Mouse (Mus musculus) G1E-ER4 (cell line): ENCODE measurements around the gene Cnih1. TPM values are rescaled to one million over a fixed set of nuclear protein-coding genes. Genes with fewer than 3 reads are reported as not detected.

Source experiments
- GATA1 ChIP-seq: IDR thresholded peaks from one replicate; pipeline ENCODE4 v1.8.0; 2012; ENCODE audit warnings: low read length, inconsistent platforms
- polyA plus RNA-seq: library from polyadenylated mRNA; stranded (reverse); fragments of >175 nt; gene quantifications from 2 replicates; pipeline ENCODE4 v1.2.3, GENCODE M21; 2012

The Cnih1 gene
- polyA plus RNA-seq, 1 experiment = 106 TPM

DNA sequence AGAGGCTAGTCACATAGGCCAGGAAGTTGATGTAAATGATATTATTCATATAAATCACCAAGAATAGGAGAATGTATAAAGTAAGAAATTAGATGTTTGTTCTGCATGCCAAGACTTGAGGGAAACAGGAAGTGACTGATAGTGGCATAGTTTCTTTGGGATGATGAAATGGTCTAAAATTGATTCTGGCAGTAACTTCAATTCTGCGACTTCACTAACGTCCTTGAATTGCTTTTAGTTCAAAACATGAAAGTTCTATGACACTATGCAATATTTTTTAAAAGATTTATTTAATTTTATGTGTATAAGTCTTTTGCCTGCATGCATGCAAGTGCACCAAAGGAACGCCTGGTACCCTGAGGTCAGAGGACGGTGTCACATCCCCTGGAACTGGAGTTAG, 15.0 kb upstream of the Cnih1 start:
- TF ChIP-seq GATA1 = no peak

DNA sequence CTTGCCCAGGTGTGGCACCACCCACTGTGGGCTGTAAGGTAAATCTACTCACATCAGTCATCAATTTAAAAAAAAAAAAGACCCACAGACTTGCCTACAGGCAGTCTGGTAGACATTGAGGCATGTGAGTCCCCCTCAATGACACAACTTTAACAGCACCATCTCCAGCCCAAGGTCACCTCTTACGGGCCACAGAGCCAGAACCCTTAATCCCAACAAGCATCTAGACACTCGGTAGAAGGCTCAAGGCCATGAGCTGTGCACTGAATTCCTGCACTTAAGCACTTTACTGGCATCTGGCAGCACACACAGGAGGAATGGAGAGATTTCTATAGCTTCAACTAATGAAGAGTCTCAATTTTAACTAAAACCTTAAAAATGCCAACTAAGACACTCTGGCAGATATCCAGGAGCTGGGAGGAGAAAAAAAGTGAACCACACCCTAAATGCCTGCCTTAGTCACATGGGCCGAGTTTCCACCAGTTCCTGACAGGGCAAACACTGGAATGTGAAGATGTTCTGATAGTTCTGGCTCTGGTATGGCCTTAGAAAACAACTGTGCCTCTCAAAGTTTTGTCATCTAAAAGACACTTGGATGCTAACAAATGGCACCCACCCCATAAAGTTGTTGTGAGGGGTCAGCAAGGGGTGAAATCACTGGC, 12.6 kb upstream of the Cnih1 start:
- TF ChIP-seq GATA1 = no peak

DNA sequence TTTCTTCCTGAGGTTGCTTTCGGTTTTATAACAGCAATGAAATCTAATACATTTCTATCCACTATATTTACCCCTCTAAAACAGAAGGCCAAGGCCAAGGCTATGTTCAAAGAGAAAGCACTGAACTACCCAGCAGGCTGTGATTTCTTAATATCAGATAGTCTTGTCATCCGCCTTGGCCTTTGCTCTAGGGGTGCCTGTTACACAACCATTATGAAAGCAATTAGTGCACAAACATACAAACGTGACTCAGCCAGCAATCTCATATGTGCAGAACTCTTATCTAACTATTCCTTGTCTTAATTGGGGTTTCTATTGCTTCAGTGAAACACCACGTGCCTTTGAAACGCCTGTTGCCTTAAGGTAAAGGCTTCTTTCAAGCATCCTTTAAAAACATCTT, 5.9 kb upstream of the Cnih1 start:
- no peak for TF ChIP-seq GATA1

DNA sequence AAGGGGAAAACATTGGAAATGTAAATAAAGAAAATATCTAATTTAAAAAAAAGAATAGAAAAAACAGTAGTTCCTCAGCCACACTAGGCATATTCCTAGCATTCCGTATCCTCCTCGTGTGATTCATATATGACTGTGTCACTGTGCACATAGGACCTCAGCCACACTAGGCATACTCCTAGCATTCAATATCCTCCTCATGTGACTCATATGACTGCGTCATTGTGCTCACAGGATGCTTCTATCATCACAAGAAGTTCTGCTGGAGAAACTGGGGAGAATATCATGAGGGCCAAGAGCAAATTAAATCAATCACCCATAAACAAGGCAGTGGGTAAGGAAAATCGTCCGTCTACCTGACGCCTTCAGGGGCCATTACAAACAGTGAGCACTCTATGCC, 2.5 kb upstream of the Cnih1 start:
- no peak for TF ChIP-seq GATA1

DNA sequence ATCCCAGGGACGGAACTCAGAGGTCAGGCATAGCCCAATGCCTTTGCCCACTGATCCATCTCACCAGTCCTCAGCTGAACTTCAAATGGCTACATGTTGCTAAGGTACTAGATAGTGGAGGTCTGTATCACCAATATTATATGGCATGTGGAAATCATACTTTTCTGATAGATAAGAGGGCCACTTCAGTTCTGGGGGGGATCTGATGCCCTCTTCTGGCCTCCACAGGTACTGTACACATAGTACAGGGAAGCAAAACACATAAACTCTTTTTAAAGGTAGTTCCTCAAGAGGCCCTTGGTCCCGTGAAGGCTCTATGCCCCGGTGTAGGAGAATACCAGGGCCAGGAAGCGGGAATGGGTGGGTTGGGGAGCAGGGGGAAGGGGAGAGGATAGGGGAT, 2.1 kb upstream of the Cnih1 start:
- no peak for TF ChIP-seq GATA1

DNA sequence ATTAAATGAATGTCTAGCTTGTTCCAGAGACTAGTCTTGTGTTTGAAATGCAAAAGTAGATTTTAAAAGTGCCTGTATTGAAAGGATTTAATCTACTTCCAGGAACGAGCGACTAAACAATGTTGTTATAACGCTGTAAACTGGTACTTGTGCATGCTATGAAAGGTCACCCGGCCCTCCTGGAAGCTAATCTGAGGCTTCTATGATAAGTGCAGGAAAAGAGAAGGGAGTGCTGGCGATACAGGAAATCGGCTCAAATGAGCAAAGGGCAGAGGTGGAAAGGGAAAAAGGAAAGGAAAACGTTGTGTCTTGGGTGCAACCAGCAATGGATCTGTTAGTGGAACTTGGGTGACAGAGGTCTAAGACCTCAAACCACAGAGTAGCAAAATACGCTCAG, 292 bp upstream of the Cnih1 start:
- no peak for TF ChIP-seq GATA1

DNA sequence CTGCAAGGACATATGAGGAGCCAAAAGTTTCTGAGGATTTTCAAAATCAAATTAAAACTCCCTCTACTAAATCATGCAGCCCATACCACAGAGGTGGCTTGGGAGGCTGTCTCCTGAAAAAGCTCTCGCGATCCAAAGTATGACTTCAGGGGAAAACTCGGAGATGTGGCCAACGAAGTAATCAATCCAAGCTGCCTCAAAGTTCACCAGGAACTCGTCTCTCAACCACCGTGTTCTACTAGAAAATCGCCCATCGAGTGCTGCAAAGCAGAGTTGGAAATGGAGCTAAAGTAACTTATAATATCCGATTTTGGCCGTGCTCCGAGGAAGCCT, 791 bp downstream of the Cnih1 start:
- TF ChIP-seq GATA1 = no peak

DNA sequence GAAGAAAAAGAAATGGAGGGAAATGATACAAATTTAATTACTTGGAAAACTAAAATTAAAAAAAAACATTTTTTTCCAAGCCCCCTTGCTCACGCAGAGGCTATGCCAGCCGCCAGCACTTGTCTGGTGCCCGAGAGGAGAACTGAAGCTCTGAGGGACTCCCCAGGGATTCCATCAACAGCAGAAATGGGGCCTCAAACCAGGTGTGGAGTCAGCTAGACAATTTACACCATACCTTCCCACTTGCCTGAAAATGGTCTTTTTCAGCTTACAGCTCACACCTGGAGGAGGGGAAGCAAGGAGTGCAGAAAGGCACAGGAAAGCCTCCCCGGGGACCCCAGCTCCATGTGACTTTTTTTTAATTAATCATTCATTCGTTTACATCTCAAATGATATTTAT, 3.0 kb downstream of the Cnih1 start:
- no peak for TF ChIP-seq GATA1

DNA sequence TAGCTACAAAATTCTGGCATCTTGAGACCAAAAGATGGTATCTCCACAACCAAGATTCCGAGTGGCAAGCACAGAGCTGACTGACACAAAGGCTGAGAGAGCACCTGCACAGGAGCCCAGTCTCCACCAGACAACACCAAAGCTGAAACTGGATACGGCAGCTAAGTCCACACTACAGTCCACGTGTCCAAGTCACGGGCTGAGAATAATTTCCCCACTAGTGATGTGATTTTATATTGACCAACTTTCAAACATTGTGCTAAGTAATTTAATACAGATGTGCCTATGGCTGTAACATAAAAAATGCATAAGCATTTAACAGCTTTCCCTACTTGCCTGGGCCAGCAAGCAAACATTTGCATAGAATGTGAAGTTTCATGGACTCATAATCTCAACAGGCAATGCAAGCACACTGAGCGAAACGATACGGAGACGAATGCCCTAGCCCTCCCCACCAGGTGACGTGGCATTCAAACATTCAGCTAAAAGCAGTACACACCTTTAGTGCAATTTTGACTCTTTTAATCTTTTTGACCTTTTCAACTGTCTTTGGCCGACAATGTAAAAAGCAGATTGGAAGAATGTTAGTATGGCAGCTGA, 4.8 kb downstream of the Cnih1 start:
- no peak for TF ChIP-seq GATA1

DNA sequence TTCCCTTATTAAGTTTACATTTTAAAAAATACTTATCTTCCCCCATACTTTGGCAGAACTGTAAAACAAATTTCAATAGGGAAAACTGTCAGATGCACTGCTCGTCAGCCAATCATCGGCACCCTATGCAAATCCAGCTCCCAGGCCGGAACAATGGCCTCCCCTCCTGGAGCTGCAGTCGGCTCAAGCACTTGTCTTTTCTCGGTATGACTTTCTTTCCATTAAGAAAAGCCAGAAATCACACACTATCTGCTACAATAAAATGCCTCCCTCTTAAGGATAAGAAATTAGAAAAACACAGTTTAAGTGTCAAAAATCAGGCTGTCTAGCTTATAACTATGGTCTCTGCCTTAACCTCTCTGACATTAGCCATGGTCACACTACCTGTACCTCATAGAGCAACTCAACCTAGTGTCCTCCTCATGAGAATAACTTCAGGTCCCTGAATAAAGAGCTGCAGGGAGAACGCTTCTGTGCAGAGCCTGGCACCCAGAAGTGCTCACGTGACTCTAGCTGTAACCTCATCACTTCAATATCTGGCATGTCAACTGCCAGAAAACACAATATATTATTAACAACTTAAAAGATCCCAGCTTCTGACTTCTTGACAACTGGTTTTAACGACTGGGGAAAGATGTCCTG, 5.9 kb downstream of the Cnih1 start:
- TF ChIP-seq GATA1 = no peak

DNA sequence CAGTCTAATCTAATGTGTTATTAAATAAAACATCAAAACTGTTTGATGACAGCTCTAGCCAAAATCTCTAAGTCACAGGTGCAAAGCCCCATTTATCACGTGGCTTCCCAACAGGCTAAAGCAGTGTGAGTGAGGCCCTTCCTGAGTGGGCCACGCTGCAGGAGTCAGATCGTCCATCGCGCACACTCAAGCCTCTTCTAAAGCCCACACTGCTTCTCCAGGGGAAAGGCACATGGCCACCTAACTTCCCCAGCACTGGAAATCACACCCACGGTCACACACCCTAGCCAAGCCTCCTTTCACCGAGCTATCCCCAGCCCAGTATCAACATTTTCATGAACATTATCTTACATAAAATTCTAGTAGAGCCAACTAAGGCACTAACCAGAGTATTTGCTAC, 7.1 kb downstream of the Cnih1 start:
- no peak for TF ChIP-seq GATA1

DNA sequence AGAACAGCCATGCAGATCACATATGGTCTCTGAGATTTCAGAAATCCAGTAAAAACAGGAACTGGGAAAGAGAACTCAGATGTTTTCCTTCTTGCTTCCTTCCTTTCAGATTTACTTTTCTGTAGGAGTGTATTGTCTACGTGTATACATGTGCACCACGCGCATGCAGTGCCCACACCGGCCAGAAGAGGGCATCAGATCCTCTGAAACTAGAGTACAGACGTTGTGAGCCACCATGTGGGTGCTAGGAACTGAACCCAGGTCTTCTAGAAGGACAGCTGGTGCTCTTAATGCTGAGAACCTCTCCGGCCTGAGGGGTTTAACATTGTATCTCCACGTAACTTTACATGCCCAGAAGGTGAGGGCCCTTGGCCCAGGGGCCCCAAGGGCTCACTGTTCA, 9.0 kb downstream of the Cnih1 start:
- no peak for TF ChIP-seq GATA1

DNA sequence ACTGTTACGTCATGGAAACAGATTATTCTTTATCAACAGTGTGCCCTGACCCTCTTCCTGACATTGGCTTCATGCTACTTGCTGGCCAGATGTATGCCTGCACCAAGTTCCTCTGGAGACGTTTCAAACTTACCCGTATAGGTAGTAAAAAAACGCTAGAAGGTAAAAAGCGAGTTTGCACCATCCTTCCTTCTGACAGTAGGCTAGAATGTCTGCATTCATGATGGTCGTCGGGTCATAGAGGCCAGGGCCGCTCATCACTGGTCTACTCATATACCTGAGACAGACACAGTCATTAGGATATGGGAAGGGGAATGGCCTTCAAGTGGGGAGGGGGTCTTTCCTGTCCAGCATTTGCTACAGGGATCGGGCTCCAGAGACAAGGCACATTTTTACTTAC, 9.5 kb downstream of the Cnih1 start:
- no peak for TF ChIP-seq GATA1

DNA sequence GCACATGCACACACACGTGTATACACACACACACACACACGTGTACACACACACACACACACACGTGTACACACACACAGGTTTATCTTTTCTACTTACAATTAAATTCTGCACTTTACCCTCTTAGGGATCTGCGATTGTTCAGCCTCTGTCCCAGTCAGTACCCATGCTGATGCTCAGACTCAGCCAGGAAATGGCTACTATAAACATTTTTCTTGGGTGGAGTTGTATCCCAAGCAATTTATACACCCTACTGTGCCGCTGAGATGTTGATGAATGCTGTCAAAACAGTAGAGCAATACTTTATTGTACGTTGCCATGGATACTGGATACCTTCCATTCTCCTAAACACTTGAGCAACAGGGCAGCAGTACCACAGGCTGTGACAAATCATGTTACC, 18.2 kb downstream of the Cnih1 start:
- TF ChIP-seq GATA1 = no peak

DNA sequence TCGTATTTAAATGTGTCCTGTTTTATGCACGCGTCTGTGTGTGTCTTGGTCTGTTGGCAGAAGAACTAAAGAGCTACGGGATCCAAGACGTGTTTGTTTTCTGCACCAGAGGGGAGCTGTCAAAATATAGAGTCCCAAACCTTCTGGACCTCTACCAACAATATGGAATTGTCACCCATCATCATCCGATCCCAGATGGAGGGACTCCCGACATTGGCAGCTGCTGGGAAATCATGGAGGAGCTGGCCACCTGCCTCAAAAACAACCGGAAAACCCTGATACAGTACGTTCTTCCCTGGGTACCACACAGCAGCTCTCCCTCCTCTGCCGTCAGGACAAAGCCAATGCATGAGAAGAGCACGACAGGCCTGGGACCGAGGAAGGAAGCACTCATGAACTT, 21.1 kb downstream of the Cnih1 start:
- TF ChIP-seq GATA1 = no peak

DNA sequence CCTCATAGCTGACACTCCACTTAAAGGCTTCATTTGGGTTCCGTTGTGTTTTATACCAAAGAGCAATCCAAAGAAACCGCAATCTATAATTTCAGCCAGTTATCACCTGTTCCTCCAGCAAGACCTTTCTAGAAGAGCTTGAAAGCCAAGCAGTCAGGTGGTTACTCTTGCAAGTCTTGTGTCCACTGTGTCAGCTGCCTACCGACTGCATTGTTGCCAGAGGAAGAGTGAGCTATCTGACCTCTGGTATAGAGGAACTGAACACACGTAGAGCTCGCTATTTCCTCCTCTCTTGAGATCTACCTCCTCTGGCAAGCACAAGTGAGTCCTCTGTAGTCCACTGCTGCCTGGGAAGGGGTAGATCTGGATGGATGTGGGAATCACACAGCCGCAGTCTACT, 27.0 kb downstream of the Cnih1 start:
- no peak for TF ChIP-seq GATA1

DNA sequence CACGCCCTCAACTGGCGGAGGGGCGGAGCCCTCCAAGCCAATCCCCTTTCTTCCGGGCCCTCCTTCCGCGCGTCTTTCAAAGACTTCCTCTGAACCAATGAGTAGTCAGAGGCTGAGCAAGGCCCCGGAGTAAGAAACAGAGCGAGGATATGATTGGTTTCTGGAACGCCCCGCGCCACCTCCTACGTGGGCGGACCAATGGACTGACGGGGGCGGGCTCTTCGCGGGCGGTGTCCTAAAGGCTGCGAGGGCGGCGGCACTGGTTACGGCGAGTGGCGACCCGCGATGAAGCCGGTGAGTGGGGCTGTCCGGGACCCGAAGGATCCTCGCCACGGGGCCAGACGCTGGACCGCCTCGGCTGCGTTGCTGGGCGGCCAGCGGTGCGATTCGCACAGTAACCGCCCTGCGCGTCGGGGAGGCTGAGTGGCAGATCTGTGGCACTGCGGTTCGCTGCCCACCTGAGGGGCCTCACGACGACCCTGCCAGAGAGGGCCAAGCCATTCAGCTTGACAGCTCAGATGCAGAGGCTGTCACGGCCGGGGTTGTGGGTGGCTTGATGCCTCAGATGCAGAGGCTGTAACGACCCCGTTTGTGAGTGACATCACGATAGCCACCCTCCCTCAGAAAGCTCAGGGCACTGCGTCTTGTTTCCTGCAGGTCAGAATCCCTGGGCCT, 27.7 kb downstream of the Cnih1 start, which contains the start of gene Cdkn3:
Gene Cdkn3, plus strand, starts transcription at position 187 of the 675 bp plus-strand sequence.
- no peak for TF ChIP-seq GATA1
